Mouse (Mus musculus) lung, adult 2 months (tissue): Measurements from ENCODE around the gene Slc16a10.

Source experiments
- CTCF ChIP-seq: fragments of 200-500 bp; IDR thresholded peaks from 2 replicates; pipeline ENCODE4 v1.5.1; 2011; ENCODE audit warnings: mild to moderate bottlenecking, low read length, control low read depth; ENCODE audit not compliant: insufficient read depth
- POLR2A ChIP-seq: fragments of 200-500 bp; IDR thresholded peaks from 2 replicates; pipeline ENCODE4 v1.6.1; 2011; ENCODE audit warnings: low read depth, mild to moderate bottlenecking, control low read depth, low read length, borderline replicate concordance; ENCODE audit errors: extremely low read depth

DNA sequence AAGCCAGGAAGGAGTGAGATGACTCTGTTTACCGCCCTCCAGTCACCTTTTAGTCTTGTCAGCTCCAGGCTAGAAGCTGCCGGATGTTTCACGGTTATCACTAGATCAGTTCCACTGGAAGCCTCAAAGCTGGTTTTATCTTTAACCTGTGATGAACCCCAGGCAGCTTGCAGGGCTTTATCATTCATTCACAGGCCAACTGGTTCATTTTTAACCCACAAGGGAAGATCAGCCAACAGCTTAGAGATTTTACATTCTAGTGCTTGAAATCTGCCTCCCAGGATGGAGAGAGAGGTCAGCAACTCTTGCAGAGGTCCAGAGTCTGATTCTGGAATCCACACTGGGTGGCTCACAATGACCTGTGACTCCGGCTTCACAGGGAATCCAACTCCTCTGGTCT lies 150.9 kb downstream of the Slc16a10 start:
- TF ChIP-seq CTCF: no peak
- TF ChIP-seq POLR2A: no peak
